Mouse (Mus musculus): ENCODE measurements around the gene Nek11.

Gene Nek11

DNA sequence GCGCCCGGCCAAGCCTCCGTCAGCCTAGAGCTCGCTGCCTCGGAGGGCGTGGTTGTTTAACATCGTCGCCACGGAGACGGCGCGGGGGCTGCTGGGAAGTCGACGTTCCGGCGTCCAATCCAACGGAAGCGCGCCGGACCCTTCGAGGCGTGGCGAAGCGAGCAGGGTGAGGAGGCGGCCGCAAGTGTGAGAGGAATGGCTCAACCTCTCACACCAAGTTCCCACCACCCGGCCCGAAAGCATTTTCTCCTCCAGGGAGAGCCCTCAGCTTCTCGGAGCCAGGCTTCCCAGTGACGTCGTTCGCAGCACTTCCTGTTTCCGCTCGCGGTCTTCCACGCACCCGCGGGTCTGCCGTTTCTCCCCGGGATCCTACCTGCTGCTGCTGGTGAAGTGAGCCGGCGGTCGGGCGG is at the start of gene Nek11, which contains the start of gene Aste1:
Nek11 (minus strand) TSS at position 307 of the 410 bp plus-strand sequence.
Aste1 (plus strand) TSS at position 175 of the 410 bp plus-strand sequence.
- DNase-seq, result peak; percentile 97

DNA sequence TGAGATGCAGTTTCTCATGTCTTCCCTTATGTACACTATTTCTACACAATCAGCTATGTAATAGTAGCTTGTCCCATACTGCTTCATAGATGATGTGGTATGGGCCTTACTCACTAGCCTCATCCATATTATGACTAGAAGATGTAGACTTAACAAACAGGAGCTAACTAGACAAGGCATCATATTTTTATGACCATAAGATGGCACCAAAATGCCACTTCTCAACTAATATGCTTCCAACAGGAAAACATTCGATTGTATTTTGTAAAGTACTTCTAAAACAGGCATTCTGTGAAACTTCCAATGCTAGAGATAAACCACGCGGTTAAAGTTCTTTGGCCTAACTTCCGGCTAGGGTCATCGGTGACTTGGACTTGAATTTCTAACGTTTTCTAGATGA is 13.2 kb upstream of the Nek11 start:
- DNase-seq, result no peak

DNA sequence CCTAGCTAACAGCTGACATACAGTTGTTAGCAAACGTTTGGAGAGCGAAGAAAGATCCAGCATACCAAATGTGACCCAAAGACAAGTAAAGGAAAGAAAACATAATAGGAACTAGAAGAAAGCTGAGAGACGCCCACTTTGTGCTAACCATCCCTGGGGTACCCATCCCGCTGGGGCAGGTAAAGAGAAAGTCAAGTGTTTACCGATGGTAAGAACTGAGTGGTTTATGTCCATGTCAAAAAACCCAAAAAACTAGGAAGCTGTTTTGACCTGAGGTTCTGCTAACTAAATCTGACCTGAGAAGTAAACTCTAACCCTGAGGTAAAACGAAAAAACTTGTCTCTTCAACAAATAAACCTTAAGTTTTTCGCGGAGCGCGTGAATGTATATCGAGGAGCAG is 604 bp downstream of the Nek11 start:
- DNase-seq, result no peak

DNA sequence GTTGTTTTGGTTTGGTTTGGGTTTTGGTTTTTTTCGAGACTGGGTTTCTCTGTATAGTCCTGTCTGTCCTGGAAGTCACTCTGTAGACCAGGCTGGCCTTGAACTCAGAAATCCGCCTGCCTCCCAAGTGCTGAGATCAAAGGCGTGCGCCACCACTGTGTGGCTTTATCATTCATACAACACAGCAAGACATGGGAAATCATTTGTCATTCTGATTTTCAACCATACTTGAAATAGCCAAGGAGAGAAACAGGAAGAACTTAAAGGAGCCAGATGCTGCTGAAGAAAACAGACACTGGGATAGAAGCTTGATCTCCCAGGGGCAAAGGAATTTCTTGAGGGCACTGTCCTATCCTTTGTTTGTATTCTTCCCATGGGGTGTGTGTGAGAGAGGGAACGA is 4.7 kb downstream of the Nek11 start:
- no peak for DNase-seq

DNA sequence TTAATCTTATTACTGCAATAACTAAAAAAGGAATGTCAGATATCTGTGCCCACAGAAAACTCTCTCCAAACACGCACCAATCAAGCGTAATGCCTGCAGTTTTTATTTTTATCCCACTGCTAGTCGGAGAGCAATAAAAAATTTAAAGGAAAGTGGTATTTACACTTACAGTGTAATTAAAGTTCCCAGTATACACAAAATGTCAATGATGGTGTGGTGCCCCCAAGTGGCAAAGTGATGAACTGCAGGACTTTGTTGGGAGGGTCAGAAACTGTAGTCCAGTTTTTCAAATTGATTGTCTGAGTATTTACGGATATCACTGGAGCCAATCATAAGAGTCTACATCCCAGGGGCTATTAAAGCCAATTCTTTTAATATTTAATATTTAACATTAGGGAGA is 6.0 kb downstream of the Nek11 start:
- DNase-seq, result peak; percentile 83

DNA sequence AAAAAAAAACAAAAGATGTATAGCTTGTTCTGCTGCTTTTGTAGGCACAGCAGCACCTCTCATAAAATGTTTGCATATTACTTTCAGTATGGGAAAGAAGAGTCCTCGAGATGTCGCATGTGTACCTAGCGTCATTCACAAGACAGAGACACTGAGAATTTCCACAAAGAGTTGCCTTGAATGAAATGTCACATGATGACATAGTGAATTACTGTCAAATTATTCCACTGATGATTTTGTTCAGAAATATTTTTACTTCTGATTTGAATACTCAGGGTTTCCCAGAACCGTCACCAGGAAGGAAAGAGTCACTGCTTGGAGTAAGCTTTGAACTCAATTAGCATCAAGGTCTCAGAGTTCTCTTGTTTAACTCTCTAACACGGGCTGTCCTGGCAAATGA is 7.9 kb downstream of the Nek11 start:
- DNase-seq, result no peak

DNA sequence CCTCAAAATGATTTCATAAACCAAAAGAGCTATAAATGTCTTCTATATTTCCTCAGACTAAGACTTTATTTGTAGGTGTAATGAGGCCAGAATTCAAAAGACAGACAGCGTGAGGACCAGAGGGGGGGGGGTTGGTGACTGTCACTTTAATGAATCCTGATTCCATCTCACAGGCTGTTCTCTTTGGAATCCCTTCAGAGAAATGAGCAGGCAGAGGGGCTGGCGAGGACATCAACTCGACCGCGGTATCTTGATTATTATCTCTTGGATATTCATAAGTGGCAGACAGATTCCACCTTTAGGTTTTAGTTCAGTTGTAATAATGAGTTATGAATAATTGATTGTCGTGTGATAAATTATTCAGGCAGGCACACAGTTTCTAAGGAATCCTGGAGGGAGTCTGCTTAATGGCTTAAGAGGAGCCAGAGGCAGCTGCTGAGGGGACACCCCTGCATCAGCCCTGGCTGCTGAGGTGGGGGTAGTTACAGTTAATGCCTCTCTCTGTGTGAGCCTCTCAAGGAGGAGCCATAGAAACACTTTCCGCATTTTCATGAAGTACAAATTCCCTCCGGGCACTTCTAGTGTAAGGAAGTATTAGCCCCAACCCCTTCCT is 15.7 kb downstream of the Nek11 start:
- DNase-seq, result no peak

DNA sequence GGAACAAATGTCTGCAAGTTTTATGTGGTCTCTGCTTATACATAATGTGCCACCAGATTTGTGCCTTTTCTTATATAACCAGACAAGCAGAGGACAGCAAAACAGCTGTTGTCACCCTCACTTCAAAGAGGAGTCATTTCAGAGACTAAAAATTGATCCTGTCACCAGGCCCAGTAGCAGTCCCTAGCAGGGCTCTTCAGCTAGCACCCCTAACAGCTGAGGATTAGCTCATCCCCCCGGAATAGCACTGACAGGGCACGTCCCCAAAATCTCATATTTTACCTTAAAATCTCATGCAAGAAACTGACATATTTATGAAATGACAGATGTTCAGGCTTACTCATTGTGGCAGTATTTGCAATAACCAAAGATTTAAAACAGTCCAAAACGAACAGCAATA is 17.7 kb downstream of the Nek11 start:
- DNase-seq, result no peak

DNA sequence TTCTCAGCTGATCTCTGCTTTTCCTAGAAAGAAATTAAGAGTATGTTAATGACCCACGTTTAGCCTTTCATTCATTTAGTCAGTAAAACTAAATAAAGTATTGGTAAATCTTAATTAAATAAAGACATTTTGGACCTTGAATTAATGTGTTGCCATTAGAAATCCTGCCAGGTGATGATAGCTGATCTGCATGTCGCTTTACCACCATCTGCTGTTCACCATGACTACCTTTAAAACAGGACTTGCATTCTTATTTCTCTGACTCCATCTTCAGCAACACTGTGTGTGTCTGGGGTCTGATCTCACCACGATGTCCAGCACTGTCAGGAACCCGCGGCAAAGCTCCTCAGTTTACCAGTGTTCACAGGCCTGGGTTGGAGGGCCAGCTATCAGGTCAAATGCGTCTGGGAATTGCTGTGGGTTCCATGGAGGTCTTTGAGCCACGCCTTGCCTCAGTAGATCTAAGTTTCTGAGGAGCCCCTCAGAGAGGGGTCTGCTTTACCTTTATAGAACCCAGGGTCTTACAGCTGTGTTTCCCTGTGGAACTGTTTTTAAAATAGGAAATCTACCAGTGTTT is 18.3 kb downstream of the Nek11 start:
- no peak for DNase-seq

DNA sequence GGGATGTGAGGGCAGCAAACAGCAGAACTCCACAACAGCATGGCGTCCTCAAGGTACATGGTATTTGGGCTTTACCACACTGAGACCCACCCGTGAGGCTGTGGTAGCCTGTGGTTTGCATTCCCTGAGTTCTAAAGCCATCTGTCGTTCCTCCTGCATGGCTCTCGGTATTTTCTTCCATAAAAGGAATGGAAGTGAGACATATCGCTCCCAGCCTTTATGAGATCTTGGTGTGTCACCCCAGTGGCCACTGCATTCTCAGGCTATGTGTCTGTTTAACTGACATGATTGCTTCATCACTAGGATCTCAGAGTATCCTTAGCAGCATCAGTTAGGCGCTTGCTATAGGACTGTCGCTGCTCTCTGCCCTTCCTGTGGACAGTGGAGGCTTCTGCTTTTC is 18.9 kb downstream of the Nek11 start:
- no peak for DNase-seq

DNA sequence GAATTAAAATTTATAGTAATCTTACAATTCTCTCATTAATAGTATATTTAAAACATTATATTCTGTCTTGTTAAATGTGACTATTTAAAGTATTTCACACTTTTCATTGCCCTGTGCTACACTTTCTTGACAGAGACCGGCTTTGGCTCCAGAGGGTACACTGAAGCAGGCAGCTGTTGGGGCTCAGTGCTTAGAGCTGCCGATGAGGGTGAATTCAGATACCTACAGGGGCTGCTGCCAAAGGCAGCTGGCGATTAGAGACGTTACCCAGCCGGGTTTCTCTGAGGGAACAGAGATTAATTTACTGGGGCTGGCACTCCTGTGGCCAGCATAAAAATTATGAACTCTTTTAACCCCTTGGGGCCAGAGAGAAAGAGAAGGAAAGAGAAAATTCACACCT is 21.0 kb downstream of the Nek11 start:
- no peak for DNase-seq

DNA sequence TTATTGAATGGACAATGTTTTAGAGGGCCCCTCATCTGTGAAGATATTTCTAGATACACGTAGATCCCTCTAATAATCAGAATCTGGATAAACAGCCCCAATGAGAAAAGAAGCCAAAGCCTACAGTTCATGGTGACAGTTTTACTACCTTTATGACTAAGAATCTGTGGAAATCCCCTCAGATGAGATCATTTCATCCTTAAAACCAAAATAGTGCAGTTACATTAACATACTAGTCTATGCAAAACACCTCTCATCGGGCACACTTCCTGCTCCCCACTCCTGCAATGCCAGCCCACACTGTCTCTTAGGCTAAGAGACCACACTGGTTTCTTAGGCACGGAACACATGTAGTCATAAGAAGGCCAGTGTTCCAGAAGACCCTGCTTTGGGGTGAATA is 26.7 kb downstream of the Nek11 start:
- DNase-seq, result no peak

DNA sequence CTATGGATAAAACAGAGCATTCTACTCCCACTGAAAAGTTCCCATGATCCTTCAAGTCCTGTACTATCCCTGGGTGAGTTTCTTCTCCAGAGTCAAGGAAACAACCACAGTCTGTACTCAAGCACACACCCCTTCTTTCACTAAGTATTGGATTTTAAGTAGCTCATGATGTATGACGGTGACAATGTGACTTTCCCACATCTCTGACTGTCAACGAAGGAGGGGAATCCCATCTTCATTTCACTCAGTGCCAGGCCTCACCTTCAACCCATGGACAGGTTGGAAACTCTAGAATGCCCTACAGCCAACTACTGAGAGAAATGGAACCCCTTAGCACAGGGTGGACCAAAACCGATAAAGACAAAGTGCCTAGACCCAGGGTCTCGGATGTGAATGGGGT is 29.1 kb downstream of the Nek11 start:
- no peak for DNase-seq

DNA sequence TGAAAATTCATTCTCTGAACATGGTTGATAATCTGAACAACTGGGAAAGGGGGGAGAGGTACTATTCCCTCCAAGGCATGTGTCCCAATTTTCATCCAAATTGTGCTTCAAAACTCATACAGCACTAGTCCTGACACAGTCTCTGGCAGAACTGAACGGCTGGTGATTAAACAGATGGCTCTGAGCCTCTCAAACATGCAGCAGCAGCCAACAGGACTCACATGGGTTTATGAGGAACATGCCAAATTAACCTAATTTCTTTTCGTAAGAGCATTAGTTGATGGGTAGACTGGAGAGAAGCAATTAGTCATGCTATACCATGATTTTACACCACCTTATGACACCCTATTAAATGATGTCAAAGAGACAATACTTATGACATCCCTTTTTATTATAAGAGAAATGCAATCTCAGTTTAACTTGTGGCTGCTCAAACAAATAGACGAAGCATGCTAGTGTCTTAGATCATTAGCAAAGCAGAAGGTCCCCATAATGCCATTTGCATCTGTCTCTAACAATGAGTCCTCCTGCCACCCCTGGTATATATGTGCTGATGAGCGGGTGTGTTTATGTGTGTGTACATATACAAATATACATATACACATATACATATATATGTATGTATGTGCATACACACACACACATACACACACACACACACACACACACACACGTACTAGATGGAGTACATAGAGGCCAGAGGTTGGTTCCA is 31.6 kb downstream of the Nek11 start:
- no peak for DNase-seq

DNA sequence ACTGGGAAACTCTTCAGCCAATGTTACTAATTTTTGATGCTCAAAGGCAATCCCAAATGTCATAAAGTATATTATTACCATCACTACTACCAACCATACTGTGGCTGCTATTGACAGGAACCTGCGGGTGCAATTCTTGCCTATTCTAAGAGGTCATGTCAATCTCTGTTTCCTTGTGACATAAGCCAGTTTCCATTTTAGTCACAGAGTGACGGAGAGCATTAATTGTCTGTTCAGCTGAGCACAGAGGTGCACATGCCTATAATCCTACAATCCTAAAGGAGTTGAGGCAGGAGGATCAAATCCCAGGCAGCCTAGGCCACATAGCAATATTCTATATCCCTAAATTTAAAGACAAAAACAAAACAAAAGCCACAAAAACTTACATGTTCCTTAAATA is 33.1 kb downstream of the Nek11 start:
- no peak for DNase-seq

DNA sequence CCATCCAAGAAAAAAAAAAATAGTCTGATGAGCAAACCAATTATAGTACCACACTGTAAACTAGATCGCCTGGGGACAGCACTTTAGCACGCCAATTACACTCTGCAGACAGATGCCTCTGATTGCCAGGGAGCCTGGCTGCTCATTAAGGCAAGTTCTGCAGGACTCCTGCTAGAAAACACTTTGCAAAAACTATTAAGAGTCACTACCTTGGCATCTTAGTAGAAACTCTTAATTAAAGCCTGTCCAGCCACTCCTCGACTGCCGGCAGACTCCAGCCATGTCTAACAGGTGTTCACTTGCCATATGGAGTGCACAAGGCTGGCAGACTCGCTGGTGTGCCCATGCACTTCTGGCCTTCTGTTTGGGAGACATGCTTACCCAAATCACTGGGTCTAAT is 46.3 kb downstream of the Nek11 start:
- DNase-seq, result no peak

DNA sequence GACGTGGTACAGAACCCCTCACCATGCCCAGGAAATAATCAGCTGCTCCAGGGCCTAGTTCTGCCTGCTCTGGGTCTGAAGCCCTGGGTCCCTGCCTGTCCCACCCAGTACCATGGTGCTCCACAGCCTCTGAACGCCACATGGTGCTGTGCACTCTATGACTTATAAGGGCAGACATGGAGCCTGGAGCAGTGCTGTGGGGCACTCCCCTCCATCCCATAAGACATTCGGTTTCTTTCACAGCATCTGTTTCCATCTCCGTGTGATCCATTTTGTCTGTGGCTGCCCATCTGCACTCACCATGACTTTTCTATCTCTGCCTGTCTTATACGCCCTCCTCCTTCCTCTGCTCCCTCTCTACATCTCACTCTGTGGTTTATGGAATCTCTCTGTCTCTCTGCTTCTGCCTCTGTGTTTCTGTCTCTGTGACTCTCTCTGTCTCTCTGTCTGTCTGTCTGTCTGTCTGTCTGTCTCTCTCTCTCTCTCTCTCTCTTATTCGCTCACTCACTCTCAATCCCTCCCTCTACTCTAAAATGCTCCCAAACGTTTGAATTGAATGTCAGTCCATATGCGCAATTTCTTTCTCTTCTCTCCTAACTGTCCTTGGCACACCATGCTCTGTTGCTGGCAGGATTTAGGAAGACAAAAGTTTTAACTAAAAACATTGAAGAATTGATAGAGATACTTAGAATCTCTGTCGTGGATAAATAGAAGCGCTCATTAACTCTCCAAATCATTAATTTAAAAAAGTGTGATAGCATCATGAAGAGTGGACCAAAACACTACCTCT is 46.9 kb downstream of the Nek11 start:
- DNase-seq, result no peak

DNA sequence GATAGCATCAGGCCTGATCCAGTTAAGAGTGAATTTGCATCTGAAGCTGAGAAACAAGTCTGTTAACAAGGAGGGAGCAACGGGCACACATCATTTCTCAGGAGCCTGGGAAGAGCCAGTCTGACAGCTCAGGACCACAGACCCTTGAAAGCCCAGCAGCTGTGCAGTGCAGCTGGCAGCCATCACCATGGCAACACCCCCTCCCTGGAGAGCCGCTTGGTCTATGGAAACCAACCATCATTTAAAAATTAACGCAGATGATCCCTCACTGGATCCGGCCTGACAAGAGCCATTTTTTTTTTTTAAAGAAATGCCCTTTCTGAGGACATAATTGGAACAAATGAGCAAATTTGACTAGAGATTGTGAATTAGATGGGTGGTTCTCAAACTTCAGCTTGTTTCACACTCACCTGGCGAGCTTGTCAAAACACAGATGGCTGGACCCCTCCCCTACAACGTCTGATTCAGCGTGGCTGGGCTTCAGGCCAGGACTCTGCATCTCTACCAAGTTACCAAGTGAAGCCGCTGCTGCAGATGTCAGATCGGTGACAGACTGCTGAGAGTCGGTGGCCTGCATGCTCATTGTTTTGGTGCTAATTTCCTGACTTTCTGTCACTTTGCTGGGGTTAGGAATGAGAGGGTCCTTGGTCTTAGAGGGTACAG is 52.2 kb downstream of the Nek11 start:
- DNase-seq, result no peak

DNA sequence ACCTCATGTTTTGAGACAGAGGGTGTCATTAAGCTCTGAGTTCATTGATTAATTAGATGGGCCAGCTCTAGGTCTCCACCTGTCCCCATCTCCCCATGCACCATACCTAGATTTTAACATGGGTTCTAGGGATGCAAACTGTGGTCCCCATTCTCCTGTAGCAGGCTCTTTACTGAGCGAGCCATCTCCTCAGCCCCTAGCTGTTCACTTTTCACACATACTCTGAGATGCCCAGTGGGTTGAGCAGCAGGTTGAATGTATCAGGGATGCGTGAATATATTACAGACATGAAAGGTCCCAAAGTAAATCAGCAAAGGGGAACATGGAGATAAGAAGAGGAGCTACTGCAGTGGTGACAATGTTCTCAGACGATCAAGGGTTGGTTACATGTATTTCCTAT is 52.8 kb downstream of the Nek11 start:
- no peak for DNase-seq

DNA sequence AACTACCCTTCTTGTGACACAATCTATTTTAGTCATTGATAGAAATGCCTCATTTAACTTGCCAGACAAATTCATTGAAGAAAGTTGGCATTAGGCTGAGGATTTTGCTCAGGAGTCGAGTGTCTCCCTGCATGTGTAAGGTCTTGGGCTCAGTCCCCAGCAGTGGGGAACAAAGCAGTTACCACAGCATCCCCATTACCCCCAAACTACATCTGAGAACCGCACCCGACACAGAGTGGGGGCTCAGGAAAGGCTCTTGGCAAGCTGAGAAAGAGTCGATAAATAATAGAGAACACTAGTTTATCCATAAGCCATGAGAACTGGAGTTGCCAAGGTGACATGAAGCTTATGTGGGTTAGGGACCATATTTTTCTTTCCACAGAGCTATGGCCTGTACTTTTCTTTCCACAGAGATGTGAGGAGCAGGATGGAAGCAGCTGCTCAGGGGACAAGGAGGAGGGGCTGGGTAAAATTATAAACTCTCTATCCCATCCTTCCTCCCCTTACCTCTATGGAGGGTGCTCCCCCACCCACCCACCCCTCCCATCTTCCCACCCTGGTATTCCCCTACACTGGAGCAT is 62.8 kb downstream of the Nek11 start:
- DNase-seq, result no peak

DNA sequence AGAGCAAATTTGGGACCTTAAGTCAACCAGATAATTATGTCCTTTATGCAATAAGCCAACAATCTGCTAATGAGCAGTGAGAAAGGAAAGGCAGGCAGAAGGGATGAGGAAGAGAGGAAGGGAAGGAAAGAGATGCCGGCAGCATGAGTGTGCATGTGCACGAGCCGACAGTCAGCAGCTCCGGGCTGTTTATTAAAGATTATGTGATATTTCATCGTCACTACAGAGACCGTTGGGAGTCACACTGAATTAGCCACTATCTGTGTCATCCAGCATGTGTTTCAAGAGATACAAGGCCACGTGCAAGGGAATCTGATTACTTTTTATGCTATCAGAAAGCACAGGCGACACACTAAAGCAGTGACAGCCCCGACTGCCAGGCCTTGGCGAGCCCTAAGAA is 73.5 kb downstream of the Nek11 start:
- no peak for DNase-seq

DNA sequence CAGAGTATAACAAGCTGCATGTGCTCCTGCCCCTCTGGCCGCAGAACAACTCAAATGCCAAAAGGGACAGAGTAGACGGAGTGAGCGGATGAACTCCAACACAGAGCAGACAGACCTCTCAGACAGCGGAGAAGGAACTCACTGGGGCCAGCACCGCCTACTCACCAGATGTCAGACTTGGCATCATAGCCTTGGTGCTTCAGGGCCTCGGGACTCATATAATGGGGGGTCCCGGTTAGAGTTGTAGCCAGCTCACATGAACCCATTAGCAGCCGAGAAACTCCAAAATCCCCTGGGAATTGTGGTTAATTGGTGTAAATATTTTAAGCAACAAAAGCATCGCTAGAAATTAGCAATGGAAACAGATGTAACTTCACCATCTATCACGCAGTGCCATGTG is 82.1 kb downstream of the Nek11 start:
- no peak for DNase-seq

DNA sequence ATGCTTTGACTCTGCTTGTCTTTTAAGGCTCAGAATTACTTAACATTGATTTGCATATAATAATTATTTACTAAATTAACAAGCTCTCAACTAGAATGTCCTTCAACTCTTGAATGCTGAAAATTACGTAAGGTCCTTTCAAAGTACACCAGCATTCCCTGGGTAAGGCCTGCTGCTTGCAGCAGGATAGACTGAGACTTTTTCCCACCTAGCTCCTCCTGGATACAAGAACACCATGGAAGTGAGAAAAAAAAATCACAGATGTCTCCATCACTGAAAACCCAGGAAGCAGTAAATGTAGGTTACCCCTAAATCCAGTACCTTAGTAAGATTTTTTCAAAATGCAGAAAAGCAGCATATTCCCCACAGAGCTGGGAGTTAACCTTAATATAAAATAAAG is 82.6 kb downstream of the Nek11 start:
- DNase-seq, result no peak
